Mouse (Mus musculus): ENCODE results near the gene Gnb5.

Gnb5 gene

DNA sequence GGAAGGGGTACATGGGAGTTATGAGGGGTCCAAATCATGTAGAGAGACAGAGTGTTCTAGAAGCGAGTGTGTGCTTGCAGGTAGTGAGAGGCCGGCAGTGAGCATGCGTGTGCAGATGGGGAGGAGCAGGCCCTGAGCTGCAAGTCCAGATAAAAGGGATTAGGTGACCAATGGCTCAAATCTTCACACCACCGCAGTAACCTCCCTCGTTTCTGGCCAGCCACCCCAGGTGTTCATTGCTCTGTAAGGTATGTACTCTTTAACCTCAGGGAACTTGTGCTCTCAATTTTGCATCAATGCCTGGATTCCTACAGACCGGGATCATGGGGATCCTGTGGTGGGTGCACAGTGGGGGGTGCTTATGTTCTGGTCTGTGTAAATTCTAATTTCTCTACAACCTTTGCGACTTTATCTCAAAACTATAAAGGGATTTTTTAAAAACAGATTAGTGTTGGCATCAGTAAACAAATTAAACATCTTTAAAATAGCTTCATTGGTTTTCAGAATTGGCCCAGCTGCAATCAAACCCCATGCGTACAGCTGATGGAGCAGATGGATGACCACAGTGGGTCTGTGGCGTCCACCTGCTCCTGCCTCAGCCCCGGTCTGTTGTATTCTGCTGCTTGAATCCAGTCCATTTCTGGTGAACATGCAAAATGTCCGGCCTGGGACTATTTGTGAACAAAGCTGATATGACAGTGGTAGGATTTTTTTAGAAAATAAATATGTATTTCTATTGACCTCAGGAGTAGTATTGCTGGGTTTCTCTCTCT lies at the start of gene Gnb5:
Gene Gnb5, plus strand, starts transcription at position 163 of the 773 bp plus-strand sequence.
- Histone ChIP-seq H3K9me3 (ENCODE audit: low read length) (no peaks in the 10 kb centered on the region), H3K27me3 (ENCODE audit: insufficient read depth, low read length) (no peaks in the 10 kb centered on the region; the same call in 1 of the 2 replicates), H3K4me1 (replicated peaks; ENCODE audit: low read depth, low read length) (peaks cover 5% of the 10 kb centered on the region; the same call in 1 of the 2 replicates), H3K4me3 (replicated peaks; ENCODE audit: low read length) (no peak within 1 kb of the TSS), H3K36me3 (ENCODE audit: insufficient read depth, low read length) (no peaks in the 10 kb centered on the region)
- TF ChIP-seq CTCF (conservative IDR thresholded peaks at IDR 0.05; ENCODE audit: low read length) (no peak), NANOG (IDR thresholded peaks at IDR 0.05; ENCODE audit: borderline replicate concordance, low read length) (no peak), POU5F1 (IDR thresholded peaks at IDR 0.05; ENCODE audit: borderline replicate concordance, low read length) (no peak)

- Histone ChIP-seq H3K4me3 (replicated peaks; ENCODE audit: low read length) (no peak overlapping the region), H3K4me1 (replicated peaks; ENCODE audit: low read depth, low read length) (peaks cover 43% of the 10 kb centered on the region), H3K36me3 (ENCODE audit: insufficient read depth, low read length) (no peaks in the 10 kb centered on the region), H3K9me3 (ENCODE audit: low read length) (no peaks in the 10 kb centered on the region), H3K27me3 (ENCODE audit: insufficient read depth, low read length) (no peaks in the 10 kb centered on the region)
- TF ChIP-seq CTCF (conservative IDR thresholded peaks at IDR 0.05; ENCODE audit: low read length) = no peak
- no peak for TF ChIP-seq NANOG (IDR thresholded peaks at IDR 0.05; ENCODE audit: borderline replicate concordance, low read length)
- no peak for TF ChIP-seq POU5F1 (IDR thresholded peaks at IDR 0.05; ENCODE audit: borderline replicate concordance, low read length)
Measured at GRCm38 (mm10) chr9:75258792-75259191, 47.3 kb upstream of the Gnb5 start.

GRCm38 (mm10) chr9:75259656-75260055 lies 46.4 kb upstream of the Gnb5 start:
- TF ChIP-seq CTCF (conservative IDR thresholded peaks at IDR 0.05; ENCODE audit: low read length) (peak; percentile 93), POU5F1 (IDR thresholded peaks at IDR 0.05; ENCODE audit: borderline replicate concordance, low read length) (no peak)

DNA sequence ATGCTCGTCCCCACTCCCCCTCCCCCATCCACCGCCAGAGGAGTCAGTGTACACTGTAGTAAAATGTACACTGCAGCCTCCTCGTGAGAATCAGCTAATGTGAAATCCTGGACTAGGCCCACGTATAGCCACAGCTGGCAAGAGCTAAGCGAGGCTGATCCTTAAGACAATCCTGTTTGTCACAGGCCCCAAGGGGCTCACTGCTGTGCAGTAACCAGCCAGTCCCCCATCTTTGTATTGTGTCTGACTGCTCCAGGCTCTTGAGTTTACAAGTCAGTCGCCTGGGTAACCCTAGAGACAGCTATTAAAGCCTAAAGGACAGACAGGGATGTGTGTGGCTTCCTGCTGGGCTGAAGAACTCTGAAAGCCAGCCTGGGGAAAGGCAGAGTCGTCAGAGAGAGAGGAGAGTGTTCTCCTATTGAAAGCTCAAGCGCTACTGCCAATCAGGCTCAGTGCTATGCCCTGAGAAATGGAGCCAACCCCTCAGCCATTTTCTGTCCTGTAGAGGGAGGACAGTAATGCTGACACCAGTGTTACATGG lies 44.7 kb upstream of the Gnb5 start:
- Histone ChIP-seq H3K4me3 (replicated peaks; ENCODE audit: low read length) (no peak overlapping the region), H3K36me3 (ENCODE audit: insufficient read depth, low read length) (no peaks in the 10 kb centered on the region), H3K27me3 (ENCODE audit: insufficient read depth, low read length) (no peaks in the 10 kb centered on the region), H3K9me3 (ENCODE audit: low read length) (no peaks in the 10 kb centered on the region), H3K4me1 (replicated peaks; ENCODE audit: low read depth, low read length) (peaks cover 54% of the 10 kb centered on the region)
- TF ChIP-seq POU5F1 (IDR thresholded peaks at IDR 0.05; ENCODE audit: borderline replicate concordance, low read length) = no peak
- no peak for TF ChIP-seq NANOG (IDR thresholded peaks at IDR 0.05; ENCODE audit: borderline replicate concordance, low read length)
- TF ChIP-seq CTCF (conservative IDR thresholded peaks at IDR 0.05; ENCODE audit: low read length) = no peak

More at GRCm38 (mm10) chr9:75259656-75260055, 46.4 kb upstream of the Gnb5 start:
- H3K4me3 ChIP-seq (replicated peaks; ENCODE audit: low read length) = no peak overlapping the region
- peaks cover 48% of the 10 kb centered on the region for H3K4me1 ChIP-seq (replicated peaks; ENCODE audit: low read depth, low read length)
- no peaks in the 10 kb centered on the region for H3K27me3 ChIP-seq (ENCODE audit: insufficient read depth, low read length)
- no peaks in the 10 kb centered on the region for H3K36me3 ChIP-seq (ENCODE audit: insufficient read depth, low read length)
- H3K9me3 ChIP-seq (ENCODE audit: low read length) = no peaks in the 10 kb centered on the region

DNA sequence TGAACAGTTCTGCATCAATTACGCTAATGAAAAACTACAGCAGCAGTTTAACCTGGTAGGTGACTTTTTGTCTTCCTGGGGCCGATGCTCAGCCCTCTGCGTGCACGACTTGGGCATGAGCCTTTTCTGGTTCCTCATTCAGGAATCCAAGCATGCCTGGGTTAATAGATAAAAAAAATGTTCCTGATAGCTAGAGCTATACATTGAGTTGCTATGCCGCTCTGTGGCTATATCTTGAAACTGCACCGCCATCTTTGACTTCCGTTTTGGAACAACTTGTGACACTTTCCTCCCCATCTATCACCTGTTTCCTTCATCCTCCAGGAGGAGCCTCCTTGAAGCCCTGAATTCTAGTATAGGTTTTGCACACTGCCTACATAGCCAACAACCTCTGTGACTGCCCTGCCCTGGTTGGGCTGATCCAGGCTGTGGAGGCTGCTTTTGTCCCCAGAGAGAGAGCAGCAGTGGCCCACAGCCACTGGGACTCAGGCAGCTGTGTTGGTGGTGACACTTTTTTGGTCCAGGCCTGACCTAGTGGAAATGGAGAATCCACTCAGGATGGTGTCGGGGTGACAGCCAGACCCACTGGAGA lies 43.8 kb upstream of the Gnb5 start:
- TF ChIP-seq NANOG (IDR thresholded peaks at IDR 0.05; ENCODE audit: borderline replicate concordance, low read length) (no peak), POU5F1 (IDR thresholded peaks at IDR 0.05; ENCODE audit: borderline replicate concordance, low read length) (no peak), CTCF (conservative IDR thresholded peaks at IDR 0.05; ENCODE audit: low read length) (no peak)
- H3K27me3 ChIP-seq (ENCODE audit: insufficient read depth, low read length) = 0 out of 2 replicates have a peak, but pooled peaks cover 3% of the 10 kb centered on the region
- no peaks in the 10 kb centered on the region for H3K9me3 ChIP-seq (ENCODE audit: low read length)
- no peaks in the 10 kb centered on the region for H3K36me3 ChIP-seq (ENCODE audit: insufficient read depth, low read length)
- H3K4me3 ChIP-seq (replicated peaks; ENCODE audit: low read length) = no peak overlapping the region
- H3K4me1 ChIP-seq (replicated peaks; ENCODE audit: low read depth, low read length) = peaks cover 51% of the 10 kb centered on the region

GRCm38 (mm10) chr9:75264008-75264718 lies 41.9 kb upstream of the Gnb5 start:
- TF ChIP-seq NANOG (IDR thresholded peaks at IDR 0.05; ENCODE audit: borderline replicate concordance, low read length) (no peak), CTCF (conservative IDR thresholded peaks at IDR 0.05; ENCODE audit: low read length) (no peak), POU5F1 (IDR thresholded peaks at IDR 0.05; ENCODE audit: borderline replicate concordance, low read length) (no peak)
- H3K27me3 ChIP-seq (ENCODE audit: insufficient read depth, low read length) = 0 out of 2 replicates have a peak, but pooled peaks cover 3% of the 10 kb centered on the region
- no peak overlapping the region for H3K4me3 ChIP-seq (replicated peaks; ENCODE audit: low read length)
- H3K36me3 ChIP-seq (ENCODE audit: insufficient read depth, low read length) = no peaks in the 10 kb centered on the region
- no peaks in the 10 kb centered on the region for H3K9me3 ChIP-seq (ENCODE audit: low read length)
- peaks cover 48% of the 10 kb centered on the region for H3K4me1 ChIP-seq (replicated peaks; ENCODE audit: low read depth, low read length)

DNA sequence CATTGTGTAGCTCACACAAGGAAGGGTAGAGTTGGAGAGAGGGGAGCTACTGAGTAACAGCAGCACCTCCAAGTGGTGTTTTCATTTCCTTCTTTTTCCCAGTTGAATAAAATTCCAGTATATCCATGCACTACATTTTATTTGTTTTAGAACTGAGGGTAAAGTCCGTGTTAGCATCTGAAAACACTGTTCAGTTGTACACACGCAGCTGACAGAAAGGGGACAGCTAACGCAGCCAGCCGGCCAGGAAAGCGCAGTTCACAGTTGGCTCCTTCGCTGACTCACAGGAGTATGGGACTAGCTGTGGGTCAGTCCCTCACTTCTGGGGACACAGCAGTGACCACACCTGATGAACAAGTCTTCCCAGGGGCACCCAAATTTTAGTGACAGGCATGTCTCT lies 38.9 kb upstream of the Gnb5 start:
- H3K27me3 ChIP-seq (ENCODE audit: insufficient read depth, low read length) = 0 out of 2 replicates have a peak, but pooled peaks cover 3% of the 10 kb centered on the region
- H3K9me3 ChIP-seq (ENCODE audit: low read length) = no peaks in the 10 kb centered on the region
- H3K36me3 ChIP-seq (ENCODE audit: insufficient read depth, low read length) = no peaks in the 10 kb centered on the region
- no peak overlapping the region for H3K4me3 ChIP-seq (replicated peaks; ENCODE audit: low read length)
- TF ChIP-seq NANOG (IDR thresholded peaks at IDR 0.05; ENCODE audit: borderline replicate concordance, low read length) (no peak), POU5F1 (IDR thresholded peaks at IDR 0.05; ENCODE audit: borderline replicate concordance, low read length) (no peak), CTCF (conservative IDR thresholded peaks at IDR 0.05; ENCODE audit: low read length) (no peak)
- H3K4me1 ChIP-seq (replicated peaks; ENCODE audit: low read depth, low read length) = peaks cover 51% of the 10 kb centered on the region

DNA sequence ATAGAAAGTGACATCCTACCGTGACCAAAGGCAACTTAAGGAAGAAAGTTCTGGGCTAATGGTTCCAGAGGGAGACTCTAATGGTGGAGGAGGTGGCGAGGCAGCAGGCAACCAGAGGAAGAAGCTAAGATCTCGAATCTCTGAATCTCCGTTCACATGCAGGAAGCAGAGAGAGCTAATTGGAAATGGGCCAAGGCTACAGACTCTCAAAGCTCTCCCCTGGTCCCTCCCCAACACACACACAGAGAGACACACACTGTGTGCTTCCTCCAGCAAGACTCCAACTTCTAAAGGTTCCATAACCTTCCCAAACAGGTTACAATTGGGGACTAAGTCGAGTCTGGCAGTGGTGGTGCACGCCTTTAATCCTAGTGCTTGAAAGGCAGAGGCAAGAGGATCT lies 35.7 kb upstream of the Gnb5 start:
- H3K4me3 ChIP-seq (replicated peaks; ENCODE audit: low read length) = no peak overlapping the region
- no peaks in the 10 kb centered on the region for H3K9me3 ChIP-seq (ENCODE audit: low read length)
- 0 out of 2 replicates have a peak, but pooled peaks cover 3% of the 10 kb centered on the region for H3K27me3 ChIP-seq (ENCODE audit: insufficient read depth, low read length)
- H3K36me3 ChIP-seq (ENCODE audit: insufficient read depth, low read length) = no peaks in the 10 kb centered on the region
- TF ChIP-seq NANOG (IDR thresholded peaks at IDR 0.05; ENCODE audit: borderline replicate concordance, low read length) (no peak), CTCF (conservative IDR thresholded peaks at IDR 0.05; ENCODE audit: low read length) (no peak), POU5F1 (IDR thresholded peaks at IDR 0.05; ENCODE audit: borderline replicate concordance, low read length) (no peak)
- H3K4me1 ChIP-seq (replicated peaks; ENCODE audit: low read depth, low read length) = peaks cover 36% of the 10 kb centered on the region

Data from E14TG2a.4 (cell line).